Mouse (Mus musculus): ENCODE measurements around the gene Slc22a15. TPM values are rescaled to one million over a fixed set of nuclear protein-coding genes. Genes with fewer than 3 reads are reported as not detected.

Gene Slc22a15
- polyA plus RNA-seq, 1 experiment from 2014 or later: 10.4 TPM

DNA sequence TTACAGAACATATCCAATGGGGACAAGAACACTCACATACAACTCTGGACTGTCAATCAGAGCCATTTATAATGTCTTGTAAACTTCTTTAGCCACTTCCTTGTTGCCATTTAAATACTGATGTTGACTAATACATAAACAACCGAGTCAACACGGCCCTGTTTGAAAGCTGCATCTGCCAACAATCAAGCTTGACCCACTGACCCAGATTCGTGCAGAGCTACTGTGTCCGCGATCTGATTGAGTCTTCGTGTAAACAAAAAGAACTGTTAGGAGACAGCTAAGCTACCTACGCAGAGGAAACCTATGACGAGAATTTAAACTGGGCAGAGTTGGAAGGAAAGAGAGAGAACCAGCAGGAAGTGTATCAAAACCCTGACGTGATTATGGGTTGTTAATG is 42.5 kb downstream of the Slc22a15 start:
- 80% methylated on average over 9 of the region's 9 CpGs for WGBS
- Histone ChIP-seq H3K4me3 (no peak overlapping the region), H3K27me3 (replicated peaks) (no peaks in the 10 kb centered on the region), H3K4me2 (replicated peaks) (no peak overlapping the region), H3K9me3 (no peaks in the 10 kb centered on the region), H3K4me1 (peaks cover 16% of the 10 kb centered on the region; the same call in 1 of the 2 replicates), H3K36me3 (peaks cover 10% of the 10 kb centered on the region; the same call in 1 of the 2 replicates), H3K27ac (no peak overlapping the region), H3K9ac (no peak overlapping the region)
- no peak for ATAC-seq (ENCODE audit: low FRiP score, low read depth)

DNA sequence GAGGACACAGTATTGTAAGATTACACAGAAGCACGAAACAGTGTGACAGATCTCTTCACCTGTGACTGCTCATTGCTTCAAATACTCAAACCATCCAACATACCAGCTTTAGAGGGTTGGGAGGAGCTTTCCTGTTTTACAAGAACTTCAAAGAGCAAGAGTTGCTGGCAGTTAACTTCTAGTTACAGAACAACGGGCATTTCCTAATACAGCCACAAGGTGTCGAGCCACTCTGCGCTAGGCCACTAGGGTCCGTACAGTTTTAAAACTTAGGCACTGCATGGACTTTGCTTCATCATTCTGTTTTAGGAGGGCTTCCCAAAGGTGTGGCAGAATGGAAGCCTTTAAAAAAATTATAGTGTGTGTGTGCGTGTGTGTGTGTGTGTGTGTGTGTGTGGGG is 43.4 kb downstream of the Slc22a15 start:
- Histone ChIP-seq H3K27me3 (replicated peaks) (no peaks in the 10 kb centered on the region), H3K4me1 (peaks cover 23% of the 10 kb centered on the region; the same call in 1 of the 2 replicates), H3K9ac (no peak overlapping the region), H3K27ac (no peak overlapping the region), H3K4me2 (replicated peaks) (no peak overlapping the region), H3K36me3 (peaks cover 10% of the 10 kb centered on the region; the same call in 1 of the 2 replicates), H3K4me3 (no peak overlapping the region), H3K9me3 (no peaks in the 10 kb centered on the region)
- ATAC-seq (ENCODE audit: low FRiP score, low read depth): no peak
- WGBS: 73% methylated on average over 6 of the region's 6 CpGs

DNA sequence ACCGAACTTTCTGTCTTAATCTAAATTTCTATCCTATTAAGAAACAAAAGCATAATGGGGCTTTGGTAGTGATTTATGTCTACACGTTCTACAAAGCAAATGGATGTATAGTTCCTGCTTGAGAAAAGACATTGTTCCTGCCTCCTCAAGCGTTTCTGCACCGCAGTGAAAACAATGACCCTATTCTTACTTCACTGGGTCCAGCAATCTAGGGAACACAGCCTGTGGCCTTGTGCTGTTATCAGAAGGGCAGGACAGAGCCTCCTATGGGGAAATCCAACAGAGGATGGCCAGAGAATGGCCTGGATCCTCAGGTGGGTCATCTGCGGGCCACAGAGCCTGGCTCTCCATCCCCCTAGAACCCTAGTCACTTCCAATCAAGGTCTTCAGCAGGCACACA is 46.1 kb downstream of the Slc22a15 start:
- Histone ChIP-seq H3K27me3 (replicated peaks) (no peaks in the 10 kb centered on the region), H3K9me3 (no peaks in the 10 kb centered on the region), H3K4me2 (replicated peaks) (no peak overlapping the region), H3K36me3 (peaks cover 14% of the 10 kb centered on the region; the same call in 1 of the 2 replicates), H3K4me3 (no peak overlapping the region), H3K27ac (no peak overlapping the region), H3K4me1 (peaks cover 26% of the 10 kb centered on the region), H3K9ac (no peak overlapping the region)
- ATAC-seq (ENCODE audit: low FRiP score, low read depth): no peak
- 11% methylated on average over 5 of the region's 5 CpGs for WGBS

DNA sequence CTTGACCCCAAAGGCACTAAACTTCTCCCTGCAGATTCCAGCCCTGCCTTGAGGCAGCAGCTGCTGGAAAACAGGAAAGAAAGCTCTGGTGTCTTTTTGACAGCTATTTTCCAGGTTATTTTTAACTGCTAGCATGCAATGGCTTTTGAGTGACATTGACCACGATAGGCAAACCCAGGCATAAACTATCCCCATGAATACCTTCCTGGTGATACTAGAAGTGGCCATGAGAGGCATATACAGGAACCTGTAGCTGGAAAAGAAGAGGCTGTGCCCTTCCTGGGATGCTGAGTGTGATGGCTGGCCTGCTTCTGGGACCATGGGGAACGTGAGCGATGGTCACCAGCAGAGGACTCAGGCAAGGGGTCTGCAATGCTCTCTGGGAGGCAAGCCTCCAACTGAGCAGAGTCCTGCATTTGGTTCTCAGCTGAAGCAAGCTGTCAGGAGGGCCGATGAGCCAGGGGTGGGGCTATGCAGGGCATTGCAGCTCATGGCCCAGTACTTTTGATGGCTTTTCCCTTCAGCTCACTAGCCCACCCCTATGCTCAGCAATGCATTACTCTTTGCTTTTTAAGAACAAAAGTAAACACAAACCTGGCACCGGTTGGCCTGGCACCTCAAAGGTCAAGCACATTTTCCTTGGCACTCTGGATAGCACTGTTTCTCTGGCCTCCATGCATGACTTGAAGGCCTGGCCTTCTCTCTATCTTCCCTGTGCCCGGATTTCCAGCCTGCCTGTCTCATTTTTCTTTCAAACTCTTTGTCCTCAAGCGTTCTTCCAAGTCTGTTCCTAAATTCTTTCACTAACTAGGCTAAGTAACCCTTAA is 47.6 kb downstream of the Slc22a15 start:
- Histone ChIP-seq H3K4me2 (replicated peaks) (no peak overlapping the region), H3K9me3 (no peaks in the 10 kb centered on the region), H3K36me3 (peaks cover 17% of the 10 kb centered on the region; the same call in 1 of the 2 replicates), H3K4me3 (no peak overlapping the region), H3K9ac (no peak overlapping the region), H3K27me3 (replicated peaks) (no peaks in the 10 kb centered on the region), H3K4me1 (peaks cover 26% of the 10 kb centered on the region), H3K27ac (no peak overlapping the region)
- 64% methylated on average over 7 of the region's 7 CpGs for WGBS
- 0 out of 2 replicates have a peak, but pooled peaks have one; percentile 16 for ATAC-seq (ENCODE audit: low FRiP score, low read depth)

DNA sequence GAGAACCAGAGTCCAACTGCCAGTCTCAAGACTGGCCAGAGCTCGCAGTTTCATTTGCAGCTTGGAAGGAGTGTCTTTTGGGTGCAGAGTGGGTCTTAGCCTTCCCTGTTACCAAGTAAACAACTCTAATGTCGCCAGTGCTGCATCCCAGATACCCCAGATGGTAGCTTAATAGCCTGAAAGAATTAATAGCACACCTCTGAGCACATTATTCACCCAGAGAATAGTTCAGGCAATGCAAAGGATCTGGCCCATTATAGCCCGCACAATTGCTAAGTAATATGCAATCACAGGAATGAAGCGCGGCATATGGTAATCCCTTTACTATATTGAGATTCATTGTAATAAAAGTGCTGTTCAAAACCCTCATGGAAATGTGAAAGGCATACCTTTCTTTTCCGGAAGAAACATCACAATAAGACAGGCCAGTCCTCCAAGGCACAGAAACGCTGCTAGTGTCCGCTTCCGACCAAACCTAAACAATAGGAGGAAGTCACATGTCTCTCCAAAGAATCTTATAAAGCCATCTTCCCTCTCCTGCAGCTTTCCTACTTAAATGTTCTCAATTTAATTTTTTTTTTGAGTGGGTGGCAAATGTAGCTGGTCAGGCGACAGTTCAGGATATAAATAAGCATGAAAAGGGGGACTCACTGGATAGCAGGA is 48.9 kb downstream of the Slc22a15 start:
- peaks cover 26% of the 10 kb centered on the region for H3K4me1 ChIP-seq
- ATAC-seq (ENCODE audit: low FRiP score, low read depth): 0 out of 2 replicates have a peak, but pooled peaks have one; percentile 23
- H3K4me3 ChIP-seq: no peak overlapping the region
- no peaks in the 10 kb centered on the region for H3K9me3 ChIP-seq
- H3K4me2 ChIP-seq (replicated peaks): no peak overlapping the region
- H3K27me3 ChIP-seq (replicated peaks): no peaks in the 10 kb centered on the region
- no peak overlapping the region for H3K9ac ChIP-seq
- peaks cover 17% of the 10 kb centered on the region; the same call in 1 of the 2 replicates for H3K36me3 ChIP-seq
- WGBS: 48% methylated on average over 10 of the region's 10 CpGs
- H3K27ac ChIP-seq: no peak overlapping the region

DNA sequence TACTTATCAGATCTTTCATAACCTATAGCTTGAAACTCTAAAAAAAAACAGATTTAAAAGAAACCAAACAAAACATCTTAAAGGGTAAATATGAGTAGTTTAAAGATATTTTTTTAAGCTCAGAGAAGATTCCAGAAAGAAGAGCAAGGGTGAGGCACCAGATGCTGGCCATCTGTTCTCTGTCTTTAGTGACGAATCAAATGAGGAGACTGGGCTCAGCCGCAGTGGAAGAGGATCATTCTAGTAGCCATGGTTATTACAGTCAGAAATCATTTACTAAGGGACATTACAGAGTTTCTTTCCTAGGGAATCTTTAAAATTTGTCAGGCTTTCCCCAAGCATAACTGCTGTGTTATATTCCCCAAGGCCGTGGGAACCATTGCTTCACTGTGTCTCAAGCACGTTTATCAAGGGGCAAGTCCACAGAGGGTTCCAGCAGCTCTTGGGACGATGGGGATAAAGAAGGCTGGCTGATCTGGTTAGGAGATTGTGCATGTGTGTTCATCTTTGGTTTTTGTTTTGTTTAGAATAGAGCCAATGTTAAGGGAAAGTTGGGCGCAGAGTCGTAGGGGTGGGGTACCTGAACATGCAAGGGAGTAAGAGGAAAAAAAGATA is 51.1 kb downstream of the Slc22a15 start:
- no peak overlapping the region for H3K27ac ChIP-seq
- no peak overlapping the region for H3K9ac ChIP-seq
- peaks cover 7% of the 10 kb centered on the region; the same call in 1 of the 2 replicates for H3K36me3 ChIP-seq
- WGBS: 76% methylated on average over 7 of the region's 7 CpGs
- H3K4me1 ChIP-seq: peaks cover 19% of the 10 kb centered on the region
- no peak for ATAC-seq (ENCODE audit: low FRiP score, low read depth)
- no peaks in the 10 kb centered on the region for H3K9me3 ChIP-seq
- H3K27me3 ChIP-seq (replicated peaks): no peaks in the 10 kb centered on the region
- H3K4me2 ChIP-seq (replicated peaks): no peak overlapping the region
- no peak overlapping the region for H3K4me3 ChIP-seq

DNA sequence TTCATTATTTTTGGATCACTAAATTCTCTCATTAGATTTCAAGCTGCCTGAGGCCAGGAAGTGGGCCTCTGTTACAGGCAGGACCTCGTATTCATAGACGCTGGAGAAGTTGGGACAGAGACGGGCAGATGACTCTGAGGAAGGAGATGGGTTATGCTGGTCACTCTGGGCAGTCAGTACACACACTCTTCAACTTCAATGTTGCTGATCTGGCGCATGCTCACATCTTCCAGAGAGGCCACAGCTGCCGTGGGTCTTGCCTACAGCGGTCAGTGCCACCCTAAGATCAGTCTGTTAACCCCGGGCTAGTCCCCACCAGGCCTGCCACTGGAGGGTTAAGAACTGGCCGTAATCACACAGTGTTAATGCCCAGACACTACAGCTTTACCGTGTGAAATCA is 52.3 kb downstream of the Slc22a15 start:
- H3K27ac ChIP-seq: no peak overlapping the region
- 93% methylated on average over 9 of the region's 9 CpGs for WGBS
- no peaks in the 10 kb centered on the region for H3K27me3 ChIP-seq (replicated peaks)
- H3K4me3 ChIP-seq: no peak overlapping the region
- H3K9me3 ChIP-seq: no peaks in the 10 kb centered on the region
- peaks cover 14% of the 10 kb centered on the region for H3K4me1 ChIP-seq
- no peak overlapping the region for H3K4me2 ChIP-seq (replicated peaks)
- H3K9ac ChIP-seq: no peak overlapping the region
- ATAC-seq (ENCODE audit: low FRiP score, low read depth): no peak
- peaks cover 7% of the 10 kb centered on the region; the same call in 1 of the 2 replicates for H3K36me3 ChIP-seq

DNA sequence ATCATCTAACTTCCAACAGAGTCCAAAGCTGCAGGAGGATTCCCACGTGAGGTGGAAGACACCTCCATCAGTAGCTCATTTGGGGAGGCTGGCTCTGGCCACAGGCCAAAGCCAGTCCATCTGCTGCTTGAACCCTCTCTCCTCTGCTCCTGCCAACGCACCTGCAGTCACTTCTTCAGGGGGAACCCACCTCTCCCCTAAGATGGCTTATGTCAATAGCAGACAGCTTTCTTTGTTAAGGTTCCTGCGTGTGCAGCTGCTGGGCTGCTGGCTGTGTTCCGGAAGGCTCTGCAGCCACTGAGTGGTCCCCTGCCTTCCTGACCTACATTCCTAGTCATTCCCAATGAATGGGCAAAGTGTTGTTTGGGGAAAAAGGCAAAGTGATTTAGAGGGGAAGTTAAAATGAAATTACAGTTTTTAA is 57.2 kb downstream of the Slc22a15 start:
- Histone ChIP-seq H3K9me3 (no peaks in the 10 kb centered on the region), H3K36me3 (peaks cover 12% of the 10 kb centered on the region), H3K9ac (no peak overlapping the region), H3K4me3 (no peak overlapping the region), H3K4me1 (no peaks in the 10 kb centered on the region), H3K27me3 (replicated peaks) (no peaks in the 10 kb centered on the region), H3K27ac (no peak overlapping the region), H3K4me2 (replicated peaks) (no peak overlapping the region)
- no peak for ATAC-seq (ENCODE audit: low FRiP score, low read depth)
- WGBS: 73% methylated on average over 4 of the region's 4 CpGs

DNA sequence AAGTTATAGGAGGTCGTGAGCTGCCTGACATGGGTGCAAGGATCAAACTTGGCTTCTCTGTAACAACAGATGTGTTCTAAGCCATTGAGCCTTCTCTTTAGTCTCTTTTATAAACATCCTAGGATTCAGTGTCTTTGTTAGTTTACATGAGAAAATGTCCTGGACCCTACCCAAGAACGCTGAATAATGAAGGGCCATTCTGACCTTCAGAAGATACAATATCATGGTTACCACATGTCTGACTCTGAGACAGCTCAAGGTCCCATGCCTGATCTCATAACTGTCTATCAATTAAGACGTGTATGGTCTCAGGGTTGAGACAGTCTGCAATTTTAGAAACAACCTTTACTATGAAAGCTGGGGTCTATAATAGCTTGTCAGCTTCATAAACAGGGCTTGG is 62.4 kb downstream of the Slc22a15 start:
- Histone ChIP-seq H3K27ac (no peak overlapping the region), H3K4me2 (replicated peaks) (no peak overlapping the region), H3K9ac (no peak overlapping the region), H3K9me3 (no peaks in the 10 kb centered on the region), H3K4me1 (no peaks in the 10 kb centered on the region), H3K27me3 (replicated peaks) (no peaks in the 10 kb centered on the region), H3K4me3 (no peak overlapping the region), H3K36me3 (peaks cover 25% of the 10 kb centered on the region)
- ATAC-seq (ENCODE audit: low FRiP score, low read depth): no peak
- 96% methylated on average over 3 of the region's 3 CpGs for WGBS

DNA sequence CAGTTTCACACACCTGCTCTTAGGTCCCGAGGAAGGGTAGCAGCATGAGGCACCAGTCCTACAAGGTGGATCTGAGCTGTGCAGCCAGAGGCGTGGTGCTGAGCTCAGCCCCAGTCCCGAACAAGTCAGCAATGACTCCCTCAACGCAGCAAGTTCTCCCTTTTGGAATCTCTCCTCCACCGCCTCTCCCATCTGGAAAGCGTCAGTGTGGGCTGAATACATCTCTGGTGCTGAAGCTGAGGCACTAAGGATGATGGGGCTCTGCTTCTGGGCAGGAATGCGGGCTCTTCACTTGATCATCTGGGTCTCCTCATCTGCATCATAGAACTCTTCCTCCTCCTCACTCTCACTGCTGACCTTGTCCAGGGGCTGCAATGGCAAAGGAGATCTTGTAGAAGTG is 64.1 kb downstream of the Slc22a15 start:
- Histone ChIP-seq H3K9me3 (no peaks in the 10 kb centered on the region), H3K4me2 (replicated peaks) (no peak overlapping the region), H3K36me3 (peaks cover 22% of the 10 kb centered on the region), H3K4me1 (no peaks in the 10 kb centered on the region), H3K27me3 (replicated peaks) (no peaks in the 10 kb centered on the region), H3K27ac (no peak overlapping the region), H3K4me3 (no peak overlapping the region), H3K9ac (no peak overlapping the region)
- 85% methylated on average over 7 of the region's 7 CpGs for WGBS
- no peak for ATAC-seq (ENCODE audit: low FRiP score, low read depth)

DNA sequence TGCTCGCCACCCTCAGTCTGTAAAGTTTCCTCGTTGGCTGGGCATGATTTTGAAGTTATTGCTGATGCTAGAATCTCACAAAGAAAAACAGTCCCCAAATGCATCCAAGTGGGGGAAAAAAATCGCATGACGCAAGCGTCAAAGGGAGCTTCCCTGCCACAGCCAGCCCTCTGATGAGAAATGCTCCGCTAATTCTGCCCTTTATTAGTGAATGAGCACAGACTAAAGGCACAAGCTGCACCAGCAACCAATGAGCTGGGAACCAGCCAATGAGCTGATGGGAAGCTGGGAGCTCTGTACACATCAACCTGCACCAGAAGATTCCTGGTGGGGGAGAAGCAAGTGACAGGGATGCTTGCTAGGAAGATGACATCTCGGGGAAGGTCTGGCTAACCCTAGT is 64.5 kb downstream of the Slc22a15 start:
- Histone ChIP-seq H3K36me3 (peaks cover 22% of the 10 kb centered on the region), H3K9ac (no peak overlapping the region), H3K27ac (no peak overlapping the region), H3K4me3 (no peak overlapping the region), H3K4me1 (no peaks in the 10 kb centered on the region), H3K9me3 (no peaks in the 10 kb centered on the region), H3K27me3 (replicated peaks) (no peaks in the 10 kb centered on the region), H3K4me2 (replicated peaks) (no peak overlapping the region)
- ATAC-seq (ENCODE audit: low FRiP score, low read depth): no peak
- WGBS: 71% methylated on average over 7 of the region's 7 CpGs

DNA sequence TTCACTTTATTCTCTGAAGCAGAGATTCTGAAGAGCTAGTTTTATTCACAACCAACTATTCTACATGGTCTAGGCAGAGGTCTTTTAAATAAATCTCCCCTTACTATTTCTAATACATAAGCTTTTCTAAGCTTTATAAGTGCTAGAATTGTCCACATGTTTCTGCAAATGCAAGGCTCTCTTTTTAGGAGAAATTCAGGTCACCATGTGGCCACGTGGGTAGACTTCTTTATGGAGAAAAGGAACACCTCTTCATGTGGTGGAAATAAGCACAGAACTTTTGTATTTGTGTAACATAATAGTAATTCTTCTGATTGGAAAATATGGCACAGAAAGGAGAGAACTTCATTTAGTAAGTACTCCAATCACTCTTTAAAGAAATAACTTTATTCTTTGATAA is 70.2 kb downstream of the Slc22a15 start:
- 0 out of 2 replicates have a peak, but pooled peaks cover 2% of the 10 kb centered on the region for H3K36me3 ChIP-seq
- no peaks in the 10 kb centered on the region for H3K9me3 ChIP-seq
- no peak overlapping the region for H3K4me3 ChIP-seq
- H3K4me1 ChIP-seq: no peaks in the 10 kb centered on the region
- no peak for ATAC-seq (ENCODE audit: low FRiP score, low read depth)
- no peak overlapping the region for H3K4me2 ChIP-seq (replicated peaks)
- H3K9ac ChIP-seq: no peak overlapping the region
- no peak overlapping the region for H3K27ac ChIP-seq
- no peaks in the 10 kb centered on the region for H3K27me3 ChIP-seq (replicated peaks)
- 80% methylated on average over 1 of the region's 1 CpGs for WGBS

Data from neural tube, embryonic 12.5 days (tissue).